Mouse (Mus musculus) forebrain, embryonic 16.5 days (tissue): Measurements from ENCODE around the gene Trpc4ap. TPM values are rescaled to one million over a fixed set of nuclear protein-coding genes. Genes with fewer than 3 reads are reported as not detected.

ENCODE experiments used
- microRNA counts: library from miRNA; unstranded; fragments of <30 nt; microRNA quantifications from one replicate; lab custom pipeline; 2016
- microRNA-seq: library from miRNA; unstranded; fragments of <30 nt; microRNA quantifications from one replicate; pipeline ENCODE4, GENCODE M21; 2017
- polyA plus RNA-seq: library from polyadenylated mRNA; unstranded; fragments of >200 nt; fragmentation: Nextera tagmentation; extraction: Ambion mirVana; gene quantifications from 2 replicates; pipeline ENCODE4 v1.2.1, GENCODE M21; 2015

The Trpc4ap gene
- polyA plus RNA-seq, 1 experiment from 2014 or later, result 179 TPM

MicroRNA genes within 50 kb of the gene (microRNA counts, 519-probe panel; counts per million panel counts)
- 1,355 counts per million, percentile 11 among the panel's probes with 10 or more counts for microRNA mmu-miR-499 (lab: Ali Mortazavi, UCI)

Small RNA genes lying within 50 kb of the gene (microRNA-seq; reads per million reads assigned to microRNA genes)
- 2.5 reads per million, percentile 7 among the genes with 10 or more reads in this experiment for gene Mir499

Other genes starting within 250 kb of the Trpc4ap start
- gene Ncoa6, start 218.5 kb downstream of the Trpc4ap start, polyA plus RNA-seq, result 26.9 and 28.7 TPM in 2 replicates
- 22.3 and 22.8 TPM in 2 replicates for gene Acss2, start 174.4 kb downstream of the Trpc4ap start, polyA plus RNA-seq
- gene Ggt7, start 174.1 kb downstream of the Trpc4ap start, polyA plus RNA-seq, result 47.2 and 62.3 TPM in 2 replicates
- 14.1 and 15.0 TPM in 2 replicates for gene Gss, start 99.6 kb downstream of the Trpc4ap start, polyA plus RNA-seq
- 0.62 and 0.63 TPM in 2 replicates for gene Myh7b, start 81.2 kb downstream of the Trpc4ap start, polyA plus RNA-seq
- 46.8 and 52.3 TPM in 2 replicates for gene Edem2, start 37.1 kb upstream of the Trpc4ap start, polyA plus RNA-seq
- not detected in 2 replicates for gene Gm17581, start 43.5 kb upstream of the Trpc4ap start, polyA plus RNA-seq
- gene Procr, start 58.7 kb upstream of the Trpc4ap start, polyA plus RNA-seq, result 1.8 and 2.9 TPM in 2 replicates
- gene Mmp24, start 83.0 kb upstream of the Trpc4ap start, polyA plus RNA-seq, result 12.8 and 13.9 TPM in 2 replicates
- gene BC029722, start 127.0 kb upstream of the Trpc4ap start, polyA plus RNA-seq, result 31.0 and 35.2 TPM in 2 replicates
- 148 TPM in 2 replicates for gene Eif6, start 134.5 kb upstream of the Trpc4ap start, polyA plus RNA-seq
- gene Fam83c, start 142.5 kb upstream of the Trpc4ap start, polyA plus RNA-seq, result 0.42 and 0.70 TPM in 2 replicates
- gene Uqcc1, start 237.9 kb upstream of the Trpc4ap start, polyA plus RNA-seq, result 66.5 and 78.2 TPM in 2 replicates
- not detected in 2 replicates for gene Gm15557, start 248.3 kb upstream of the Trpc4ap start, polyA plus RNA-seq